Mouse (Mus musculus): ENCODE results near the gene Sipa1l1. TPM values are rescaled to one million over a fixed set of nuclear protein-coding genes. Genes with fewer than 3 reads are reported as not detected.
A peak's percentile ranks its signal among the peaks of the same experiment; 100 is the strongest.

Gene Sipa1l1
- polyA plus RNA-seq, 1 experiment from 2014 or later: 34.8 TPM

DNA sequence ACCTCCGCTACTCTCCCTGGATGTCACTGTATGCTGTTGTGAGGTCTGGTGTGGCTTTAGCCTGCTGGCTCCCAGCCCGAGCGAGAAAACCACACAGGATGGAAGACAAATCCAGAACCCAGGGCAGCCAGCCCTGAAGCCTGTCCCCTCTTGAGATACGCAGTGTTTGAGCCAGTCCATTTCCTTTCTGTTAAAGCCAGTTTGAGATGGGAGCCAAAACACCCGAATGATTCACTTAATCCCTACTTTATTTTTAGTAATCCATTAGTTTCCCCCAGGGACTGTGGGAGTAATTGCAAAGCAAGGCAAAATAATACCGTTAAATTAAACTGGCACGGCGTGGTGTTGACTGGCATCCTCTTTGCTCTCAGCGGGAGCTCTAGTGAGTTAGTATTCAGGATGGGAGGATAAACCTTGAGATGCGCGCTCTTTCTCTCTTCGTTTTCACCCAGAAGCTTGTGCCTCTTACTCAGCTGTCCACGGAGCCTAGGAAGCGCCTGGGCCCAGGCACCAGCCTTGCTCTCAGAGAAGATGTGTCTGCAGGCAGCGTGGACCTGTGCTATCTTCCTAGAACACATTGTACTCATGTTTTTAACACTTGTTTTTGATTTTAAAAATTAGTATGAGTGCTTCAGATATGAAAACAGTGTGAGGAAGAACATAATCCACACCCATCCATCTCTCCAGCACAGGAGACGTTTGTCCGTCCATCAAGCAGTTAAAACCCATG, 143.1 kb downstream of the Sipa1l1 start:
- Histone ChIP-seq H3K27me3 (no peaks in the 10 kb centered on the region), H3K27ac (no peak overlapping the region; the same call in 1 of the 2 replicates), H3K4me2 (no peak overlapping the region), H3K9ac (no peak overlapping the region), H3K4me3 (no peak overlapping the region), H3K36me3 (0 out of 2 replicates have a peak, but pooled peaks cover 3% of the 10 kb centered on the region), H3K9me3 (no peaks in the 10 kb centered on the region), H3K4me1 (peaks cover 18% of the 10 kb centered on the region)
- ATAC-seq (ENCODE audit: insufficient number of reproducible peaks, insufficient read depth, low FRiP score, low TSS enrichment, low read depth): no peak
- 69% methylated on average over 17 of the region's 17 CpGs for WGBS

DNA sequence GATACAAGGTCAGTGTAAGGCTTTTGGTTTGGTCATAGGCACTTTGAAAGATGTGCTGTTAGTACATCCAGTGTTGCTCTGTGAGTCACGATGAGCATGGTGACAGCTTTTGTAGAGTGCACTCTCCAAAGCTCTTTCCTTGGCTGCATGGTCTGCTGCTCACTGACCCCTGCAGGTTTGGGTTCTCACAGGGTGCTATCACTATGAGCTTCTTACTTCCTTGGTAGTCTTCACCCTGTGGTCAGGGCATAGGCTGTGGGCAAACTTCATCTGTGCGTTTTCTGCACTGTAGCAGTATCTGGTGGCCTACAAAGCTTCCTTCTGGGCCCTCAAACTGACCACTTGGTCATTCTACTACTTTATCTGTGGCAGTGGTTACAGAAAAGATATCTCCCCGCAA, 144.0 kb downstream of the Sipa1l1 start:
- Histone ChIP-seq H3K4me2 (no peak overlapping the region), H3K36me3 (0 out of 2 replicates have a peak, but pooled peaks cover 3% of the 10 kb centered on the region), H3K9ac (no peak overlapping the region), H3K27me3 (no peaks in the 10 kb centered on the region), H3K9me3 (no peaks in the 10 kb centered on the region), H3K4me3 (no peak overlapping the region), H3K4me1 (peaks cover 18% of the 10 kb centered on the region), H3K27ac (no peak overlapping the region)
- no peak for ATAC-seq (ENCODE audit: insufficient number of reproducible peaks, insufficient read depth, low FRiP score, low TSS enrichment, low read depth)
- 88% methylated on average over 3 of the region's 3 CpGs for WGBS

- Histone ChIP-seq H3K9ac (no peak overlapping the region), H3K4me2 (no peak overlapping the region), H3K27me3 (no peaks in the 10 kb centered on the region), H3K36me3 (no peaks in the 10 kb centered on the region), H3K4me3 (no peak overlapping the region), H3K4me1 (peaks cover 27% of the 10 kb centered on the region), H3K9me3 (no peaks in the 10 kb centered on the region), H3K27ac (no peak overlapping the region)
- no peak for ATAC-seq (ENCODE audit: insufficient number of reproducible peaks, insufficient read depth, low FRiP score, low TSS enrichment, low read depth)
- 83% methylated on average over 7 of the region's 7 CpGs for WGBS
Observed at GRCm38 (mm10) chr12:82319436-82320131, 150.5 kb downstream of the Sipa1l1 start.

DNA sequence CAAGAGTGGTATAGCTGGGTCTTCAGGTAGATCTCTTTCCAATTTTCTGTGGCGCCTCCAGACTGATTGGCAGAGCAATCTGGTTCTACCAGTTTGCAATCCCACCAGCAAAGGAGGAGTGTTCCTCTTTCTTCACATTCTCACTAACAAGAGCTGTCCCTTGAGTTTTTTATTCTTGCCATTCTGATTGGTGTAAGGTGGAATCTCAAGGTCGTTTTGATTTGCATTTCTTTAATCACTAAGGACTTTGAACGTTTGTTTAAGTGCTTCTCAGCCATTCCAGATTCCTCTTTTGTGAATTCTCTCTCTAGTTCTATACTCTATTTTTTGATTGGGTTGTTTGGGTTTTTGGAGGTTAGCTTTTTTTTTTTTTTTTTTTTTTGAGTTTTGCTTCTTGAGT, 151.1 kb downstream of the Sipa1l1 start:
- H3K9me3 ChIP-seq: no peaks in the 10 kb centered on the region
- ATAC-seq (ENCODE audit: insufficient number of reproducible peaks, insufficient read depth, low FRiP score, low TSS enrichment, low read depth): no peak
- no peaks in the 10 kb centered on the region for H3K36me3 ChIP-seq
- whole genome bisulfite sequencing: 61% methylated on average over 3 of the region's 3 CpGs
- peaks cover 27% of the 10 kb centered on the region for H3K4me1 ChIP-seq
- H3K27me3 ChIP-seq: no peaks in the 10 kb centered on the region
- no peak overlapping the region for H3K27ac ChIP-seq
- no peak overlapping the region for H3K9ac ChIP-seq
- no peak overlapping the region for H3K4me3 ChIP-seq
- H3K4me2 ChIP-seq: no peak overlapping the region

DNA sequence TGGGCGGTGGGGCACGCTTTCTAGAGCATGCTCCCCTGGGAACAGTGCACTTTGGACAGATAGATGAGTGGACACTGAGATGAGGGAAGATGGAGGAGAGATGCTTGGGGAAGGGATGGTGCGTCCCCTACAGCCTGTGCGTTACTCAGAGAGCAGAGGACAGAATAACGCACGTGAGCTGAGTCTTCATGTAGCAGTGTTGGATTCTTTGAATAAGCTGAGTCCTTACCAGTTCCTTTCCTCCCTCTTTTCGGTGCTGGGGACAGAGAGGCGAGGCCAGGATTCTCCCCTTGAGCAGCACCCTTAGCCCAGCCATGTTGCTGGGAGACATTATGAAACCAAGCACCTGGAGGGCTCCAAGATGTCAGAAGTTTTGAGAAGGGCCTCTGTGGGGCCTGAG, 152.3 kb downstream of the Sipa1l1 start:
- Histone ChIP-seq H3K4me1 (peaks cover 28% of the 10 kb centered on the region), H3K27ac (peak overlapping the region; percentile 63)
- no peak for ATAC-seq (ENCODE audit: insufficient number of reproducible peaks, insufficient read depth, low FRiP score, low TSS enrichment, low read depth)

DNA sequence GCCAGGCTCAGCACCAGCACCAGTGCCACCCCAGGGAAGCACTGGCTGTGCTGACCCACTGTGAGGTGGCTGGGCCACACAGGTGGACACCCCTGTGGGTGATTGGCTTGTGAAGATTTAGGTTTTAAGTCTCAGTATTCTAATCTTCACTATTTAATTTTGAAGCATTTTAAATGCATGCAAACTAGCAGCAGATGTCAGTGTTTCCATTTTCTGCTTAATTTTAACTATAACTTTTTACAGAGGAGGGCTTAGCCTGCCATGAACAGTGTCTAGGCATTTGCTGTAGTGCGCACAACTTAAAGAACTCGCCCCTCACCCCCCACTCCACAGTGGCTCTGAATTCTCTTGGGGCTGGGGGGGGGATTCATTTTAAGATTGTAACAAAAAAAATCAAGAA, 152.7 kb downstream of the Sipa1l1 start:
- no peak overlapping the region for H3K4me3 ChIP-seq
- no peak overlapping the region for H3K4me2 ChIP-seq
- no peaks in the 10 kb centered on the region for H3K9me3 ChIP-seq
- peak overlapping the region; percentile 63 for H3K27ac ChIP-seq
- peaks cover 31% of the 10 kb centered on the region for H3K4me1 ChIP-seq
- no peak for ATAC-seq (ENCODE audit: insufficient number of reproducible peaks, insufficient read depth, low FRiP score, low TSS enrichment, low read depth)
- WGBS: 60% methylated on average over 2 of the region's 2 CpGs
- H3K36me3 ChIP-seq: no peaks in the 10 kb centered on the region
- no peaks in the 10 kb centered on the region for H3K27me3 ChIP-seq
- H3K9ac ChIP-seq: no peak overlapping the region

More for the DNA sequence above, 152.3 kb downstream of the Sipa1l1 start:
- no peak overlapping the region for H3K9ac ChIP-seq
- H3K27me3 ChIP-seq: no peaks in the 10 kb centered on the region
- 84% methylated on average over 8 of the region's 8 CpGs for WGBS
- no peaks in the 10 kb centered on the region for H3K36me3 ChIP-seq
- no peaks in the 10 kb centered on the region for H3K9me3 ChIP-seq
- H3K4me2 ChIP-seq: no peak overlapping the region
- H3K4me3 ChIP-seq: no peak overlapping the region

GRCm38 (mm10) chr12:82322759-82323451, 153.8 kb downstream of the Sipa1l1 start:
- Histone ChIP-seq H3K36me3 (no peaks in the 10 kb centered on the region), H3K27ac (peak overlapping the region; percentile 68)
- no peak for ATAC-seq (ENCODE audit: insufficient number of reproducible peaks, insufficient read depth, low FRiP score, low TSS enrichment, low read depth)

GRCm38 (mm10) chr12:82324621-82325020, 155.5 kb downstream of the Sipa1l1 start:
- no peak overlapping the region for H3K9ac ChIP-seq
- no peak overlapping the region for H3K4me2 ChIP-seq
- H3K27me3 ChIP-seq: no peaks in the 10 kb centered on the region
- 91% methylated on average over 5 of the region's 5 CpGs for WGBS
- no peak for ATAC-seq (ENCODE audit: insufficient number of reproducible peaks, insufficient read depth, low FRiP score, low TSS enrichment, low read depth)
- H3K36me3 ChIP-seq: no peaks in the 10 kb centered on the region
- H3K4me3 ChIP-seq: no peak overlapping the region
- H3K27ac ChIP-seq: no peak overlapping the region
- H3K4me1 ChIP-seq: peaks cover 31% of the 10 kb centered on the region
- H3K9me3 ChIP-seq: no peaks in the 10 kb centered on the region

More at GRCm38 (mm10) chr12:82322759-82323451, 153.8 kb downstream of the Sipa1l1 start:
- H3K4me1 ChIP-seq: peaks cover 31% of the 10 kb centered on the region
- H3K27me3 ChIP-seq: no peaks in the 10 kb centered on the region
- H3K9me3 ChIP-seq: no peaks in the 10 kb centered on the region
- H3K4me3 ChIP-seq: no peak overlapping the region
- WGBS: 39% methylated on average over 7 of the region's 7 CpGs
- H3K9ac ChIP-seq: no peak overlapping the region
- H3K4me2 ChIP-seq: no peak overlapping the region

DNA sequence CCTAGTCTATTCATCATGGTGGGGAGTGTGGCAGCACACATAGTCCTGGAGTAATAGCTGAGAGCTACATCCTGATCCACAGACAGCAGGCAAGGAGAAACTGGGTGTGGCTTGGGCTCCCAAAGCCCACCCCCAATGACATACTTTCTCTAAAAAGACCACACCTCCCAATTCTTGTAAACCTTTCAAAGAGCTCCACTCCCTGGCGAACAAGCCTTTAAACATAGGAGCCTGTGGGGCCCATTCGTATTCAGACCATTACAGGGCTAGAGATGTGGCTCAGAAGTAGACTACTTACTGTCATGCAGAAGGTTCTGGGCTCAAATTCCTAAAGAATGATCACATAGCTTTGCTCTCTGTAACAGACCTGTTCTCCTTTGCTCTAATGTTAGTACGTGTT, 156.4 kb downstream of the Sipa1l1 start:
- Histone ChIP-seq H3K4me1 (peaks cover 28% of the 10 kb centered on the region), H3K9me3 (no peaks in the 10 kb centered on the region), H3K36me3 (no peaks in the 10 kb centered on the region), H3K27ac (no peak overlapping the region), H3K4me2 (no peak overlapping the region), H3K4me3 (no peak overlapping the region), H3K27me3 (no peaks in the 10 kb centered on the region), H3K9ac (no peak overlapping the region)
- 88% methylated on average over 3 of the region's 3 CpGs for WGBS
- ATAC-seq (ENCODE audit: insufficient number of reproducible peaks, insufficient read depth, low FRiP score, low TSS enrichment, low read depth): no peak

- Histone ChIP-seq H3K36me3 (no peaks in the 10 kb centered on the region), H3K4me1 (peaks cover 24% of the 10 kb centered on the region), H3K9ac (no peak overlapping the region), H3K4me3 (no peak overlapping the region), H3K27me3 (no peaks in the 10 kb centered on the region), H3K9me3 (no peaks in the 10 kb centered on the region), H3K4me2 (no peak overlapping the region), H3K27ac (no peak overlapping the region)
- WGBS: 55% methylated on average over 8 of the region's 8 CpGs
- ATAC-seq (ENCODE audit: insufficient number of reproducible peaks, insufficient read depth, low FRiP score, low TSS enrichment, low read depth): no peak
Observed at GRCm38 (mm10) chr12:82326438-82326837, 157.3 kb downstream of the Sipa1l1 start.

GRCm38 (mm10) chr12:82328112-82328511, 159.0 kb downstream of the Sipa1l1 start:
- peaks cover 20% of the 10 kb centered on the region for H3K4me1 ChIP-seq
- WGBS: 98% methylated on average over 1 of the region's 1 CpGs
- ATAC-seq (ENCODE audit: insufficient number of reproducible peaks, insufficient read depth, low FRiP score, low TSS enrichment, low read depth): no peak

More at GRCm38 (mm10) chr12:82328112-82328511, 159.0 kb downstream of the Sipa1l1 start:
- H3K27me3 ChIP-seq: no peaks in the 10 kb centered on the region
- no peaks in the 10 kb centered on the region for H3K9me3 ChIP-seq
- H3K4me3 ChIP-seq: no peak overlapping the region
- H3K9ac ChIP-seq: no peak overlapping the region
- H3K27ac ChIP-seq: no peak overlapping the region
- no peaks in the 10 kb centered on the region for H3K36me3 ChIP-seq
- H3K4me2 ChIP-seq: no peak overlapping the region
